Mouse (Mus musculus): Measurements from ENCODE around the gene Nr2f2. TPM values are rescaled to one million over a fixed set of nuclear protein-coding genes. Genes with fewer than 3 reads are reported as not detected.

The Nr2f2 gene
- polyA plus RNA-seq, 2 experiments from 2014 or later: not detected

GRCm38 (mm10) chr7:70364798-70365197 is 1.7 kb downstream of the Nr2f2 start:
- no peak for ATAC-seq

DNA sequence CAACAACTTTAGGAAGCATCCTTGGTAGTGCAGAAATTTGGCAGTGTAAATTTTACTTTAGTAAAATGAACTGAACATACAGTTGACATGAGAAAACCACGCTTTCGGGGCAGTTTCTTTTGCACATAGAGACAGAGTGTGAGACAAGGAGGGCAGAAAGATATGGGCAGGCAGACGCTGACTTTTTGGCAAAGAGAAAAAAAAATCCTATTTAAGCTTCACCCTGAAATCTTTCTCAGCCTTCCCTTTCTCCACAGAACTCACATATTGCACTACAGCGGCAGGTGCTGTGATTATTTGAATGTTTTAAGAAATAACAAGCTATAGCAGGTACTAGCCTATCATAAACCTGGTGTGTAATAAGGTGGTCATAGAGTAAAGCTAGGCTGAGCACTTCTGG is 3.2 kb downstream of the Nr2f2 start:
- ATAC-seq: no peak

GRCm38 (mm10) chr7:70362526-70363170 is 3.9 kb downstream of the Nr2f2 start:
- no peak for ATAC-seq

DNA sequence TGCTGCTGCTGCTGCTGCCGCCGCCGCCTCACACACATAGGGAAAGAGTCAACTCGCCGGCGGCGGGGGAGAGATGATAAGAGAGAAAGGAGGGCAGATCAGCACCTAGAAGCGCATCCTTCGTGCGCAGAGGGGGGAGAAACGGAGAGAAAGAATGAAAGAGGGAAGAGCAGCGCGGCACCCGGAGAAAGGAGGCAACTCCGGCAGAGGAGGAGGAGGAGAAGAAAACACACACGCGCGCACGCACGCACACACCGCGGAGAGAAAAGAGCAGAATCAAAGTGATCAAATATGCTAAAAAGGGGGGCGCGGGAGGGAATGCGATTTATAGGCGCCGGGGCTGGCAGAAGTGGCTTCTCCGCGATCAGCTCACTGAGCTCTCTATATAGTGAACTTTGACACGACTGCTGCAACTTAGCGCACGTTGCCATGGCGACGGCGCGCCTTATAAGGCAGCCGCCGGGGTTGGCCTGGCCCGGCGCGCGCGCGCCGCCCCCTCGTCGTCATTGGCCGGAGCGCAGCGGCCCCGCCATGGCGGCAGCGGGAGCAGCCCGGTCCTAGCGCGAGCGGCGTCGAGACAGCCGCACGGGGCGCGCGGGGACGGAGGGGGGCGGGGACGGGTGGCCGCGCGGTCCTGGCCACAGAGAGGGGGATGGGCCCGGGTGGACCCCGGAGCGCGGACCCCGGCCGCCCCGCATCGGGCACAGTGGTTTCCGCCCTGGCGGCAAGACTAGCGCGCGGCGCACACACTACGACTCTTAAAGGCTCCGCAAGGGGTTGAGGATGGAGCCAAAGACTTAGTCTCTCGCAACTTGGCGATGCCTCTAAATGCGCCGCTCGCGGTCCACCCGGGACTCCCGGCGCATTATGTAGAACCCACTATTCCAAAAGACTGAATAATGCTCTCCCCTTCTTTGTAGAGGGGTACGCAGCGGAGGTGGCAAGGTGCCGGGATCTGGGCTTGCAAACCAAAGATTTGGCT is 4.9 kb downstream of the Nr2f2 start:
- ATAC-seq: no peak

GRCm38 (mm10) chr7:70360611-70361382 is 5.7 kb downstream of the Nr2f2 start:
- no peak for ATAC-seq

DNA sequence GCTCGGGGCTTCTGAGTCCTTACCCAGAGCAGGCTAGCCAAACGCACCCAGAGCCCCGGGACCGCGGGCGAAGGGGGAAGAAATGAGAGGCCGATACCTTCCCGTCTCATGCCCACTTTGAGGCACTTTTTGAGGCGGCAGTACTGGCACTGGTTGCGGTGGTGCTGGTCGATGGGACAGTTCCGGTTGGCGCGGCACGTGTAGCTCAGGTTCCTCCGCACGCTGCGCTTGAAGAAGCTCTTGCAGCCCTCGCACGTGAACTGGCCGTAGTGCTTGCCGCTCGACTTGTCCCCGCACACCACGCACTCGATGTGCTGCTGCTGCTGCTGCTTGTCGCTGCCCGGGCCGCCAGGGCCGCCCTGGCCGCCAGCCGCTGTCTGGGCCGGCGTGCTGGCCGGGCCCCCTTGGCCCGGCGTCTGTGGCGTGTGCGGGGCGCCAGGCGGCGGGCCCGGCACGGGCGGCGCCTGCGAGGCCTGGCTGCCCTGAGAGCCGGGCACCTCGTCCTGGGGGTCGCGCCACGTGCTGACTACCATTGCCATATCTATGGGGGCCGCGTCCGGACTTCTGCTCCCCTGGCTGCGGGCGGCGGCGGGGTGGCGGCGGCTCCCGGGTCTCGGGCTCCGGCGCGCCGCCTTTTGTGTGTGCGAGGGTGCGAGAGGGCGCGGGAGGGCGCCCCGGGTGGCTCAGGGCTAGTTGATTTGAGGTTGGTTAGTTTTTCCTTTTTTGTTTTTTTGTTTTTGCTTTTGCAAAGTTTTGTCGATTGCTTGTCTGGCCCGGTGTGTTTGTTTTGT is 6.5 kb downstream of the Nr2f2 start:
- ATAC-seq: no peak

- no peak for ATAC-seq
Measured at GRCm38 (mm10) chr7:70358848-70359591, 7.5 kb downstream of the Nr2f2 start.

GRCm38 (mm10) chr7:70358020-70358847 is 8.3 kb downstream of the Nr2f2 start:
- no peak for ATAC-seq

- no peak for ATAC-seq
Measured at GRCm38 (mm10) chr7:70357516-70358019, 9.0 kb downstream of the Nr2f2 start.

- ATAC-seq: no peak
Measured at GRCm38 (mm10) chr7:70356691-70357515, 9.6 kb downstream of the Nr2f2 start.

- no peak for ATAC-seq
Measured at GRCm38 (mm10) chr7:70355691-70356568, 10.6 kb downstream of the Nr2f2 start.

- ATAC-seq: no peak
Measured at GRCm38 (mm10) chr7:70355357-70355620, 11.2 kb downstream of the Nr2f2 start.

DNA sequence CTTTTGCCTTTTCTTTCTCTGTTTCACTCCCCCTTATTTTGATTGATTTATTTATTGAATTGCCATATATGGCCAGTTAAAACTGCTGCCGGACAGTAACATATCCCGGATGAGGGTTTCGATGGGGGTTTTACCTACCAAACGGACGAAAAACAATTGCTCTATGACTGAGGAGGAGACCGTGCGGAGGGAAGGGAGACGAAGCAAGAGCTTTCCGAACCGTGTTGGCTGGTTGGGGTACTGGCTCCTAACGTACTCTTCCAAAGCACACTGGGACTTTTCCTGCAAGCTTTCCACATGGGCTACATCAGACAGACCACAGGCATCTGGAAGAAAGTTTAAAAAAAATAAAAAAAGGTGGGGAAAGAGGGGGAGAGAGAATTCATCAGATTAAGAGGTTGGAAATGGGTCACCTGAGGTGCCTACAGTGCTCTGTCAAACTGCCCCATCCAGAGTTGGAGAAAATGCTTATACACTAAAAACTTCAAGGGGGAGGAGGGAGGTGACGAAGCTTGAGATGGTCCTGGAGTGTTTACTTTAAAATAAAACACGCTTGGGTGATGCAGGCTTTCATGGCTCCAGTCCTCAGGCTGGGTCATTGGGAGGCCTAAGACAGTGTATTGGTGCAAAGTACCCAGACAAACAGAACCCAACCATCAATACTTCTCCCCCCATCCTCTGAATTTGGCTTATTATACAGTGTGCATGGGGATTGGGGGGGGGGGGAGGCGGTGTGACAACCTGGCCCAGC is 11.8 kb downstream of the Nr2f2 start:
- ATAC-seq: no peak

DNA sequence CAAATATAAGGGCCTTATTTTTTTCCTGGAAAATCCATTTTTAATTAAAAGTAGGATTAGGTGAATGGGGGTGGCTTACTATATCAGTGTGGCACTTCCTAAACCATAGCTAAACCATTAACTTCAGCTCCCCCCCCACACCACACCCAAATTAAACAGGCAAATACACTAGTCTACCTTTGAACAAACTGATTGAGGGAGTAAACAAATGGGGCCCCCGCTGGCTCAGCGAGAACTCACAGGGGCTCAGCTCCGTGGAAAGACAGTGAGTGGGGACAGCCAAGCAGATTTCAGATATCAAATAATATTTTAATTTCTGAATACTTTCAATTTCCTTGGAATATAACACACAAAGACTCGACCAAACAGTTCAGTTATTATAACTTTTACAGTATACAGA is 13.4 kb downstream of the Nr2f2 start:
- no peak for ATAC-seq

DNA sequence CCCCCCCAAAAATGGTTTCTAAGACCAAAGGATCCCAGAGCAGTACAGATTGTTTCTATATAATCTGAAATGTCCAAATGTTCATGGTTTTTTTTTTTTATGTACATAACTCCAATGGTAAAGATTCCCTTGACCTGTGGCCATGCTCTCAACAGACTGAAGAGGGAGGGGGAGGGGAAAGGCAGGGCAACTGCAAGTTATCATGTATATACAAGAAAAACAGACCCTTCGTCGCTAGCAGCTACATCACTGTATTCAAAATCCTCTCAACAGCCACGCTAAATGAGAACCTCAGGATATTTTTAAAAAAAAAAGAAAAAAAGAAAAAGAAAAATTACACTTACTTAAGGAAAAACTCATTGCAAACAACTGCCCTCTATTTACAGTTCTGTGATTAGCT is 13.9 kb downstream of the Nr2f2 start:
- ATAC-seq: no peak

GRCm38 (mm10) chr7:70351981-70352560 is 14.5 kb downstream of the Nr2f2 start:
- no peak for ATAC-seq

DNA sequence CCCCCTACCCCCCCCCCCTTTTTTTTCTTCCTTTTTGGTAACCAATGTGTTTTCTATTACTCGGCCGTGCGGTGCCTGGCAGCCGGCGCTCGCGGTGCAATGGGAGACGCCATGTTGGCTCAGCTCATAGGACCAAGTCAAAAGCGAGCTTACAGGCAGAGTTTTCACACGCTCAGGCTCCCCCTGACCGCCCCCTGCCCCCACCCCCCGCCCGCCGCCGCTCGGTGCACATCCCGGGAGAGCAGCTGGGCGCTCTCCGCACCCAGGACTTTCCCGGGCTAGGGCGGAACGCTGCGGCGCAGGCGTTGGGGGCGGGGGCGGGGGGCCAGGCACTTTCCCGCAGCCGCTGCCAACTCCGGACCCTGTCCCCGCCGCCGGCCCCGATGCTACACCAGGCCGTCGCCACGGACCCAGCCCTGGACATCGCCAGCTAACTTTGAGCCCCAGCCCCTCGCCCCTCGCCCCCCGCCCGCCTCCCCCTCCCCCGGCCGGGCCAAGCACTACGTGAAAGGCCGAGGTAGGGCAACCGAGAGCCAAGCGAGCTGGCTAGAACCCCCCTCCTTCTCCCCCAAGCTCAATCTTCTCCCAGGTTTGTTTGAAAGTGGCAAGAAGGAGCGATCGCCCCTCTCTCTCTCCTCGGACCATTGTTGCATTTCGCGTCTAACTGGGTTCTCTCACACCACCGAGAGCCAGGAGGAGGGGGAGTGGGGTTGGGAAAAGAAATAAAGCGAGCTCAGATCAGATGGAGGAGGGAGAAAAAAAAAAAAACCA is 15.6 kb downstream of the Nr2f2 start:
- ATAC-seq: no peak
